Mouse (Mus musculus) limb, embryonic 14.5 days (tissue): ENCODE data around the gene Olfr653. TPM values are rescaled to one million over a fixed set of nuclear protein-coding genes. Genes with fewer than 3 reads are reported as not detected.

ENCODE experiments used
- ATAC-seq: fragments of 200-750 bp; cut with Nextera tagmentation; 2 replicates; pipeline ENCODE4 v1.8.0; 2017; ENCODE audit warnings: low read depth, moderate number of reproducible peaks, moderate TSS enrichment; ENCODE audit not compliant: low FRiP score
- DNase-seq: peaks from one replicate; pipeline ENCODE4 v3.0.0-alpha.2; 2015; ENCODE audit warnings: low spot score
- H3K27ac ChIP-seq: fragments of 300-500 bp; sonication (generic); replicated peaks from 2 replicates; pipeline ENCODE4 v1.5.1; 2014; ENCODE audit warnings: low read depth, mild to moderate bottlenecking, low read length, moderate library complexity, mixed read lengths
- H3K27me3 ChIP-seq: fragments of 300-500 bp; sonication (generic); 2 replicates; pipeline ENCODE4 v1.6.1; 2014; ENCODE audit warnings: low read length, mixed read lengths; ENCODE audit not compliant: control insufficient read depth, insufficient read depth
- H3K36me3 ChIP-seq: fragments of 300-500 bp; sonication (generic); 2 replicates; pipeline ENCODE4 v1.6.1; 2014; ENCODE audit warnings: mild to moderate bottlenecking, low read length, moderate library complexity, mixed read lengths; ENCODE audit not compliant: control insufficient read depth, insufficient read depth
- H3K4me1 ChIP-seq: fragments of 300-500 bp; sonication (generic); 2 replicates; pipeline ENCODE4 v1.6.1; 2014; ENCODE audit warnings: antibody characterized with exemption, low read length, mixed read lengths; ENCODE audit not compliant: control insufficient read depth, insufficient read depth
- H3K4me2 ChIP-seq: fragments of 300-500 bp; sonication (generic); replicated peaks from 2 replicates; pipeline ENCODE4 v1.6.1; 2014; ENCODE audit warnings: low read depth, mild to moderate bottlenecking, low read length, moderate library complexity; ENCODE audit not compliant: severe bottlenecking
- H3K4me3 ChIP-seq: fragments of 300-500 bp; sonication (generic); replicated peaks from 2 replicates; pipeline ENCODE4 v1.5.1; 2014; ENCODE audit warnings: low read length
- H3K9ac ChIP-seq: fragments of 300-500 bp; sonication (generic); 2 replicates; pipeline ENCODE4 v1.6.1; 2014; ENCODE audit warnings: mild to moderate bottlenecking, low read depth, low read length, moderate library complexity; ENCODE audit not compliant: severe bottlenecking
- H3K9me3 ChIP-seq: fragments of 300-500 bp; sonication (generic); 2 replicates; pipeline ENCODE4 v1.6.1; 2016; ENCODE audit warnings: low read length; ENCODE audit not compliant: control insufficient read depth
- POLR2A ChIP-seq: fragments of 200-500 bp; IDR thresholded peaks from 2 replicates; pipeline ENCODE4 v1.8.0; 2012; ENCODE audit warnings: inconsistent platforms, mild to moderate bottlenecking, moderate library complexity, borderline replicate concordance; ENCODE audit not compliant: insufficient read depth, insufficient read length; ENCODE audit errors: extremely low read depth
- WGBS: fragments of 180-500 bp; shearing (Covaris S2); extraction: QIAGEN DNeasy Blood & Tissue Kit; methylation state at CpG from one replicate; pipeline ENCODE4 v1.1.7; 2014; 5-methylcytosine and 5-hydroxymethylcytosine counted together
- polyA plus RNA-seq, 2 experiments: library from polyadenylated mRNA; depleted of rRNA in 1 of 2; stranded (reverse) in 1 of 2; unstranded in 1 of 2; fragments of >200 nt; fragmentation: Nextera tagmentation in 1 of 2; extraction: Ambion mirVana in 1 of 2; gene quantifications; 2 replicates each; pipeline versions ENCODE4 v1.2.1 to v1.2.3; 2012 to 2014

Olfr653 gene
- not detected in 2 replicates for polyA plus RNA-seq (2012; rRNA removed)
- polyA plus RNA-seq (2014; fragmentation: Nextera tagmentation; extraction: Ambion mirVana), result not detected in 2 replicates

GRCm38 (mm10) chr7:104577014-104577413, at the start of gene Olfr653:
Gene Olfr653, plus strand, starts transcription at chr7:104577314.
- no peaks in the 10 kb centered on the region for H3K9me3 ChIP-seq
- H3K4me3 ChIP-seq, result no peak within 1 kb of the TSS
- no peaks in the 10 kb centered on the region for H3K4me1 ChIP-seq
- H3K27ac ChIP-seq, result no peak within 1 kb of the TSS
- 72% methylated on average over 2 of the region's 2 CpGs for WGBS
- no peak within 1 kb of the TSS for H3K4me2 ChIP-seq
- no peak for TF ChIP-seq POLR2A
- no peak for DNase-seq
- H3K9ac ChIP-seq, result no peak within 1 kb of the TSS
- H3K36me3 ChIP-seq, result no peaks in the 10 kb centered on the region
- ATAC-seq, result no peak
- no peaks in the 10 kb centered on the region for H3K27me3 ChIP-seq

GRCm38 (mm10) chr7:104549833-104550232, 27.3 kb upstream of the Olfr653 start, which contains the start of gene Olfr651:
Gene Olfr651, plus strand, starts transcription at chr7:104550133.
- 69% methylated on average over 5 of the region's 5 CpGs for WGBS
- no peak for TF ChIP-seq POLR2A
- Histone ChIP-seq H3K27ac (no peak within 1 kb of the TSS), H3K4me1 (no peaks in the 10 kb centered on the region), H3K36me3 (no peaks in the 10 kb centered on the region), H3K4me2 (no peak within 1 kb of the TSS), H3K9ac (no peak within 1 kb of the TSS), H3K4me3 (no peak within 1 kb of the TSS), H3K27me3 (no peaks in the 10 kb centered on the region), H3K9me3 (no peaks in the 10 kb centered on the region)
- no peak for DNase-seq
- ATAC-seq, result no peak

- no peak overlapping the region for H3K9ac ChIP-seq
- H3K4me1 ChIP-seq, result no peaks in the 10 kb centered on the region
- H3K36me3 ChIP-seq, result no peaks in the 10 kb centered on the region
- ATAC-seq (no peak), DNase-seq (no peak)
- WGBS, result 67% methylated on average over 1 of the region's 1 CpGs
- TF ChIP-seq POLR2A, result no peak
- no peaks in the 10 kb centered on the region for H3K27me3 ChIP-seq
- H3K27ac ChIP-seq, result no peak overlapping the region
- no peaks in the 10 kb centered on the region for H3K9me3 ChIP-seq
- no peak overlapping the region for H3K4me2 ChIP-seq
- H3K4me3 ChIP-seq, result no peak overlapping the region
These were observed 24.4 kb upstream of the Olfr653 start for GRCm38 (mm10) chr7:104552700-104553099.

- Histone ChIP-seq H3K27ac (no peak within 1 kb of the TSS), H3K9ac (no peak within 1 kb of the TSS), H3K36me3 (no peaks in the 10 kb centered on the region), H3K4me1 (no peaks in the 10 kb centered on the region), H3K4me3 (no peak within 1 kb of the TSS), H3K27me3 (no peaks in the 10 kb centered on the region), H3K4me2 (no peak within 1 kb of the TSS), H3K9me3 (no peaks in the 10 kb centered on the region)
- ATAC-seq, result no peak
- TF ChIP-seq POLR2A, result no peak
- DNase-seq, result no peak
These were observed 16.5 kb upstream of the Olfr653 start, which contains the start of gene Olfr652 for GRCm38 (mm10) chr7:104560601-104561000. Gene Olfr652, plus strand, starts transcription at chr7:104560901.

GRCm38 (mm10) chr7:104580846-104581245, 3.7 kb downstream of the Olfr653 start:
- ATAC-seq (no peak), DNase-seq (no peak)
- no peaks in the 10 kb centered on the region for H3K36me3 ChIP-seq
- H3K27me3 ChIP-seq, result no peaks in the 10 kb centered on the region
- H3K9me3 ChIP-seq, result no peaks in the 10 kb centered on the region
- H3K4me2 ChIP-seq, result no peak overlapping the region
- no peak for TF ChIP-seq POLR2A
- WGBS, result 84% methylated on average over 4 of the region's 4 CpGs
- no peaks in the 10 kb centered on the region for H3K4me1 ChIP-seq
- no peak overlapping the region for H3K9ac ChIP-seq
- H3K27ac ChIP-seq, result no peak overlapping the region
- no peak overlapping the region for H3K4me3 ChIP-seq

- no peaks in the 10 kb centered on the region for H3K36me3 ChIP-seq
- H3K4me2 ChIP-seq, result no peak overlapping the region
- WGBS, result 78% methylated on average over 4 of the region's 4 CpGs
- H3K9ac ChIP-seq, result no peak overlapping the region
- no peak overlapping the region for H3K4me3 ChIP-seq
- no peaks in the 10 kb centered on the region for H3K27me3 ChIP-seq
- H3K9me3 ChIP-seq, result no peaks in the 10 kb centered on the region
- no peak for TF ChIP-seq POLR2A
- H3K4me1 ChIP-seq, result no peaks in the 10 kb centered on the region
- H3K27ac ChIP-seq, result no peak overlapping the region
- DNase-seq (no peak), ATAC-seq (no peak)
These were observed 4.3 kb downstream of the Olfr653 start for GRCm38 (mm10) chr7:104581429-104581828.
